Mouse (Mus musculus): Measurements from ENCODE around the gene Acaa1b. TPM values are rescaled to one million over a fixed set of nuclear protein-coding genes. Genes with fewer than 3 reads are reported as not detected.

Gene Acaa1b
- polyA plus RNA-seq (2012; rRNA removed), result 4.8 and 13.7 TPM in 2 replicates

DNA sequence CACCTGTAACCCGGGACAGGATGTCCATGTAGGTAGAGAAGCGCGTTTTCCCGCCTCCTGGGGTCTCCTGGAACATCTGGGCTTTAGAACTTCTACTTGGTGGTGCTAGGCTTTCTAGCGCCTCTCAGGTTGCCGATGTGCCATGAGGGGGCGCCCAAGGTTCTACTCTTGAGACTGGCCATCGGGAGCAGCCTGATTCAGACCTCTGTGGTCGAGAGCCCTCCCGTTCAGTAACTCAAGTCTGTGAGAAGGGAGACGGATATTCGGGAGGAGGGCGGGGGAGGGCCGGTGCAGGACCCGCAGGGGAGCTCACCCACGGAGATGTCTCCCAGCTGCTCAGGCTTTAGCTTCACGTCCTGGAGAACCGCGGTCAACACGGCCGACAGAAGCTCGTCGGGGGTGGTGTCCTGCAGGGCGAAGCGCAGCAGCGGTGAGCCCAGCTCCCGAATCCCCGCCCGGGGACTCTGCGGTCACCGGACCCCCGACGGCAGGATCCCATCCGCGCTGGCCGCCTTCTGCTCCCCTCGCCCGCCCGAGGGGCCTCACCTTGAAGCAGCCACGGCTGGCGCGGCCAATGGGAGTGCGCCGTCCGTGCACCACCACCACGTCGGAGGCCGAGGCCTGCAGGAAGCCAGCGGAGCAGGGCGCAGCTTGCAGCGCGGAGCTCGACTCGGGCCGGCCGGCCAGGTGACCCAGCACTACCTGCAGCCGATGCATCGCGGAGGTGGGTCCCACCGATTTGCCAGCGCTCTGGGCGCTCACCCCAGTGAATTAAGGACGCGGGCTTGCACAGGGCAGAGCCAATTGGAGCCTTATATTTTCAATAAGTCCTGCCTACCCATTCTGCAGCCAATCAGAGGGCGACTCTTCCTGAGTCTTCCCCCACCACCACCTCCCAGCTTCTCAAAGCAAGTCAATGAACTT is at the start of gene Acaa1b:
TSS of gene Acaa1b (minus strand) at position 816 of the 924 bp plus-strand sequence.

DNA sequence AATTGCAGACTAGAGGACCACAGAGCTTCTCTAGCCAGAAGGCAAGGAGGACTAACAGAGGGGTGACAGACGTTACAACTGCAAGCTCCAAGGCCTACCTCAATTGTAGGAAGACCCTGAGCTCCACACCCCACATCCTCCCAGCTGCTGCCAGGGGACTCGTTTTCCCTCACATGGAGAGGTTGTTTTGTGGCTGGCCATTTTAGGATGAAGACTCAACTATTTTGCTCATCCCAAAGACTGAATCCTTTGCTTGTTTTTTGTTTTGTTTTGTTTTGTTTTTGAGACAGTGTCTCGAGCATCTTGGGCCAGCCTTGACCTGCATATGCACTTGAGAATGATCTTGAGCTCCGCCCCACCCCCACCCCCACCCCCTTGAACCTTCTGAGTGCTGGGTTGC is 2.0 kb upstream of the Acaa1b start, which contains the start of gene Gm47289:
TSS of gene Gm47289 (plus strand) at position 301 of the 400 bp plus-strand sequence.

GRCm38 (mm10) chr9:119101992-119102782 is 54.7 kb downstream of the Acaa1b start, which contains the start of gene Dlec1:
TSS of gene Dlec1 (plus strand) at chr9:119102478.

Other genes starting within 250 kb of the Acaa1b start
- gene Ctdspl, start 230.6 kb downstream of the Acaa1b start, polyA plus RNA-seq (2012; rRNA removed), result 36.6 and 38.2 TPM in 2 replicates
- gene Vill, start 104.3 kb downstream of the Acaa1b start, polyA plus RNA-seq (2012; rRNA removed), result 12.3 and 19.2 TPM in 2 replicates
- gene Plcd1, start 63.6 kb downstream of the Acaa1b start, polyA plus RNA-seq (2012; rRNA removed), result 53.1 and 67.2 TPM in 2 replicates
- 0.34 and 1.0 TPM in 2 replicates for gene Dlec1, start 54.6 kb downstream of the Acaa1b start, polyA plus RNA-seq (2012; rRNA removed)
- gene Gm47289, start 2.1 kb upstream of the Acaa1b start, polyA plus RNA-seq (2012; rRNA removed), result not detected in 2 replicates
- gene Slc22a13, start 52.0 kb upstream of the Acaa1b start, polyA plus RNA-seq (2012; rRNA removed), result 0.13 TPM in 1 of 2 replicates, not detected in the other
- gene Oxsr1, start 165.3 kb upstream of the Acaa1b start, polyA plus RNA-seq (2012; rRNA removed), result 14.6 and 14.7 TPM in 2 replicates
- 322 and 341 TPM in 2 replicates for gene Acaa1a, start 182.6 kb upstream of the Acaa1b start, polyA plus RNA-seq (2012; rRNA removed)
- gene Myd88, start 184.3 kb upstream of the Acaa1b start, polyA plus RNA-seq (2012; rRNA removed), result 25.8 and 28.6 TPM in 2 replicates
- gene Xylb, start 200.3 kb upstream of the Acaa1b start, polyA plus RNA-seq (2012; rRNA removed), result 6.4 and 9.0 TPM in 2 replicates
- gene Slc22a14, start 208.5 kb upstream of the Acaa1b start, polyA plus RNA-seq (2012; rRNA removed), result not detected in 2 replicates
- 6.4 and 6.9 TPM in 2 replicates for gene Acvr2b, start 245.0 kb upstream of the Acaa1b start, polyA plus RNA-seq (2012; rRNA removed)

Data from colon, adult 2 months (tissue).